Mouse (Mus musculus) cortical plate, adult 2 months (tissue): Measurements from ENCODE around the gene Sbno2.

ENCODE experiments used
- CTCF ChIP-seq: fragments of 200-500 bp; IDR thresholded peaks from 2 replicates; pipeline ENCODE4 v1.5.1; 2011; ENCODE audit warnings: mild to moderate bottlenecking, control low read depth, low read length; ENCODE audit not compliant: insufficient read depth; ENCODE audit errors: extremely low read depth
- POLR2A ChIP-seq: fragments of 200-500 bp; IDR thresholded peaks from 2 replicates; pipeline ENCODE4 v1.6.1; 2011; ENCODE audit warnings: mild to moderate bottlenecking, low read length, control low read depth; ENCODE audit not compliant: insufficient read depth; ENCODE audit errors: extremely low read depth

DNA sequence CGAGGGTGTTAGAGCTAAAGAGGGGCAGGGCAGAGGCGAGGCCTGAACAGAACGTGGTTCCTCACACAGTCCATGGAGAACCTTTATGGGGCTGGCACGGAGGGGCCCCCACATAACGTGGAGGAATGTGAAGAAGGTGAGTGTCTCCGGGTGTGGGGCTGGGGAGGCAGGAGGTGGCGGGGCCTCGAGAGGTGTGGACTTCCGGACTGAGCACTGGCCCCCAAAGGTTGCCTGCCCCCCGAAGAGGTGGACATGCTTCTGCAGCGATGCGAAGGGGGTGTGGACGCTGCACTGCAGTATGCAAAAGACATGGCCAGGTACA lies 84.1 kb downstream of the Sbno2 start:
- TF ChIP-seq POLR2A (no peak), CTCF (no peak)
